Mouse (Mus musculus) stomach, postnatal 0 days (tissue): Measurements from ENCODE around the gene Kti12.

Experiments
- CTCF ChIP-seq: IDR thresholded peaks from 2 replicates; pipeline ENCODE4 v1.5.1; 2016; ENCODE audit warnings: antibody characterized with exemption, low read depth, mild to moderate bottlenecking, moderate library complexity
- EP300 ChIP-seq: optimal IDR thresholded peaks from 2 replicates; pipeline ENCODE3; 2016; ENCODE audit warnings: antibody characterized with exemption

GRCm38 (mm10) chr4:108841920-108842578, 5.5 kb upstream of the Kti12 start:
- no peak for TF ChIP-seq CTCF
- TF ChIP-seq EP300, result no peak
